Mouse (Mus musculus): Measurements from ENCODE around the gene Polr1e. TPM values are rescaled to one million over a fixed set of nuclear protein-coding genes. Genes with fewer than 3 reads are reported as not detected.
"Not testable (repeated sequence)": the region's sequence is repeated elsewhere in the genome, so short reads cannot be mapped to it uniquely, and the experiment has no call there.

The Polr1e gene
- polyA plus RNA-seq, 1 experiment, result not detected

DNA sequence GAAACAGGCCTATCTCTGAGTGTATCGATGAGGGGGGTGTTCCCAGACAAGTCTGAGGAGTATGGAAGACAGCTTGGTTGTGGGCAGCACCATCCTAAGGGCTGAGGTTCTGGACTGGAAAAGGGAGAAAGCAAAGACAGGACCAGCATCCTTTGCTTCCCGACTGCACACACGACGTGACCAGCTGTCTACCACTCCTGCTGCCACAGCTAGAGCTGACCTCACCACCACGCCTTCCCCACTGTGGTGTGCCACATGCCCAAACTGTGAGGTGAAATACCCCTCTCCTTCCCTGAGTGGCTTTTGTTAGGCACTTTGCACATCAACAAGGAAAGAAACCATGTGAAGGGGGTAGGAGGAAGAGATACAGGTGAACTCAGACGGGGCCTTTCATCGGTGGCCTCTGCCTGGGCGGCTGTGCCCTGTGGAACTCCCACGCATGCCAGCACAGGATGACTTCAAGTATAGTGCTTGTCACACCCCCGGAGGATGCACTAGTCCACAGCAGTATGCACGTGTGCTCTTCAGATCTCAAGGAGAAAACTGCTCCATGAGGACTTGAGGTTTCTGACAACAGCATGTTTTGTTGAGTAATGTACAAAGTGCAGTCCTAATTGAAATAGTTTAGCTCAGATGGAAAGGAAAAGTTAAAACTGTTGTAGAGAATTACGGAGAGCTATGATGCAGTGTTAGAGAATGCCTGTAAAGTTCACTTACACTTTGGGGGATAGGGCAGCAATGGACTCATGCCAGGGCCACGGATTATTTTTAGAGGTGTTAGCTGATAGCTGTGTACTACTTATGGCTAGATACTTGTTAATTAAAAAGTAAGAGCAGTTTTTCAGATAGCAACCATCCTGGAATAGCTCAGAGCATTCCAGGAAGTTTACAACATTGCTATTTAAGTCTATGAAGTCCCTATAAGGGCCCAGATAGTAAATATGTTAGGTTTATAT, 19.4 kb downstream of the Polr1e start:
- no peak overlapping the region for H3K4me3 ChIP-seq (ENCODE audit: insufficient read depth, low read depth, low read length)
- WGBS, result 85% methylated on average over 13 of the region's 13 CpGs
- no peaks in the 10 kb centered on the region for H3K4me1 ChIP-seq (ENCODE audit: control insufficient read depth, insufficient read depth, low read length)
- TF ChIP-seq CTCF (IDR thresholded peaks at IDR 0.05; ENCODE audit: insufficient read depth, low read depth, low read length), result no peak
- TF ChIP-seq POLR2A (IDR thresholded peaks at IDR 0.05; ENCODE audit: insufficient read depth, low read depth, low read length), result no peak
- no peak overlapping the region for H3K27ac ChIP-seq (ENCODE audit: insufficient read depth, low read depth, low read length)

DNA sequence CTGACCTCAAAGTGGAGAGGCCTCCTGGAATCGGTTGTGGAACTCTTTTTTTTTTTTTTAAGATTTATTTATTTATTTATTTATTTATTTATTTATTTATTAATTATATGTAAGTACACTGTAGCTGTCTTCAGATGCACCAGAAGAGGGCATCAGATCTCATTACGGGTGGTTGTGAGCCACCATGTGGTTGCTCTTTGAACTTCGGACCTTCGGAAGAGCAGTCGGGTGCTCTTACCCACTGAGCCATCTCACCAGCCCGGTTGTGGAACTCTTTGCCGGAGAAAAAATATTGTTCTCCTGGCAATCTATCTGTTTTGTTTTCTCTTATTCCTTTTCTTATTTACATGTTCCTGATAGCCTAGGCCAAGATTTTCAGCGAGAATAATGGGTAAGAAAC, 20.5 kb downstream of the Polr1e start:
- not testable (repeated sequence) for H3K4me1 ChIP-seq (ENCODE audit: control insufficient read depth, insufficient read depth, low read length); H3K4me3 ChIP-seq (ENCODE audit: insufficient read depth, low read depth, low read length); H3K27ac ChIP-seq (ENCODE audit: insufficient read depth, low read depth, low read length)
- 58% methylated on average over 8 of the region's 8 CpGs for WGBS

DNA sequence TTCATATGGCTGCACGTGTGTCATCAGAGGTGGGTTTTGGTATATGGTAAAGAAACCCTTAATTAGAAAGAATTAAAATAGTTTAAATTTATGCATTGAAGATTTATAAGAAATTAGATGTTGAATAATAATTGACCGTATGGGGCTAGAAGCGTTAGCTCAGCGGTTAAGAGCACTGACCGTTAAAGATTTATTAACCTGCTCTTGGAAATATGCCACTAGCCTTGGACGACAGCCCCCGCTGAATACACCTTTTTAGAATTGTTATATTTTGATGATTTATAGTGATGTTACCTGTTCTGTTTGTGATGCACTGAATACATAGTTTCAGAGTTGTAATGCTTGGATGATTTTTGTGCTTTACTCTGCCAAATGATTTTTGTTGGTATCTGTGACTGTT, 21.2 kb downstream of the Polr1e start:
- 96% methylated on average over 7 of the region's 7 CpGs for WGBS
- not testable (repeated sequence) for H3K27ac ChIP-seq (ENCODE audit: insufficient read depth, low read depth, low read length); H3K4me3 ChIP-seq (ENCODE audit: insufficient read depth, low read depth, low read length); H3K4me1 ChIP-seq (ENCODE audit: control insufficient read depth, insufficient read depth, low read length)

DNA sequence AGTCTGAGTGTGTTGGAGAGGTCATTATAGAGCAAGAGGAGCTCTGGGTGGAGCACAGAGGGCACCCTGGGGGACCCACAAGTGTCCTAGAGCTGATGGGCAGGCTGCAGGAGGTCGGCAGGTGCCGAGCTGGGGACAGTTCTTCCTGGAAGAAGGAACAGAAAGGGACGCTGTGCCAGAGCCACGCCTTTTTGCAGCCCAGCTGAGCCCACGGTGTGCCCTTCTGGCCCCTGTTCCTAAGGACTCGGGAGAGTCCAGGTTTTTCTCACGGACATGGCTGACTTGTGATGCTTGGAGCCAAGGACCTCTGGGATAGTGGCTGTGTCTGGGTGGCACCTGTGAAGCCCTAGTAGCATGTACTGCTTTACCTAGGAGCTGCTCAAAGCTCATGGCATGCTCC, 22.4 kb downstream of the Polr1e start:
- Histone ChIP-seq H3K27ac (ENCODE audit: insufficient read depth, low read depth, low read length) (no peak overlapping the region), H3K4me3 (ENCODE audit: insufficient read depth, low read depth, low read length) (no peak overlapping the region), H3K4me1 (ENCODE audit: control insufficient read depth, insufficient read depth, low read length) (no peaks in the 10 kb centered on the region)
- 82% methylated on average over 7 of the region's 7 CpGs for WGBS
- TF ChIP-seq CTCF (IDR thresholded peaks at IDR 0.05; ENCODE audit: insufficient read depth, low read depth, low read length) (no peak), POLR2A (IDR thresholded peaks at IDR 0.05; ENCODE audit: insufficient read depth, low read depth, low read length) (no peak)

DNA sequence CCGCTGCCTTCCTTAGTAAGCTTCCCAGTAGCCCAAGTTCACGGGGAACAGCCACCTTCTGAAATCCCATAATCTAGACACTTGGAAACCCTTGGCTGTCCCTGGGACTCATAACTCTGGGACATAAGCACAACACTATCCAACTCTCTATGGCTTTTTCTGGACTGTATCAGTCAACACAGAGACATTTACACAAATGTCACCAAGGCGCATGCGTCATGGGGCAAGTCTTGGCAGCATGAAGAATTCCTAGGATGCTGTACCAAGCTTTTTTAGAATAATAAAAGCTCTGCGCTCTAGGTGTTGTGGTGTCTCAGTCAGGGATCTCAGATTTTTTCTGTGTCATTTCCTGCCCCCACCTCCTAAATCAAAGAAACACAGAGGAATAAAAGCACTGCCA, 28.3 kb downstream of the Polr1e start:
- Histone ChIP-seq H3K4me1 (ENCODE audit: control insufficient read depth, insufficient read depth, low read length) (peaks cover 13% of the 10 kb centered on the region), H3K27ac (ENCODE audit: insufficient read depth, low read depth, low read length) (no peak overlapping the region), H3K4me3 (ENCODE audit: insufficient read depth, low read depth, low read length) (no peak overlapping the region)
- TF ChIP-seq CTCF (IDR thresholded peaks at IDR 0.05; ENCODE audit: insufficient read depth, low read depth, low read length) (no peak), POLR2A (IDR thresholded peaks at IDR 0.05; ENCODE audit: insufficient read depth, low read depth, low read length) (no peak)
- WGBS, result 86% methylated on average over 5 of the region's 5 CpGs

DNA sequence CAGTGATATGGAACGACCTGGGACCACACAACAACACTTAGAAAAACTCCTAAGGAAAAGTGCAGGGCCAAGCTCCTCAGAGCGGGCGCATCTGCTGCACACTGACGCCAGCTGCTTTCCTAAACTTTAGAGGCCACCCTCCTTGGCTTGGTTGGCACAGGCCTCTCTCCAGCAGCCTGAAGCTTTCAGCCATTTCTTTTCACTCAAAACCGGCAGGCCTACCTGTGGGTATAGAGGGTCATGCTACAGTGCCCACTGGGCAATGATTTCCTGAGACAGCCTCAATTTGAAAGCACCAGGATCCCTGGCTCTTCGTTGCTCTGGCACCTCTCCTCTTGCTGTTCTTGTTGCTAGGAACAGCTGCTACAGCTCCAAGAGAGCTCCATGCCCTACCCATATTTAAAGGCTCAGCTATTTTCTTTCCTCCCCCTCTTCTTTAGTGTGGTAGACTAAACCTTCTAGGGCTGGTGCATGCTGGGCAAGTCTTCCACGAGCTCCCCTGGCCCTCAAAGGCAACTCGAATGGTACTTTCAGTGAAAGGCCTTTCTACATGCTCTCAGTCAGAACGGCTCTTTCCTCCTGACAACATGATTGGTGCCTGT, 29.0 kb downstream of the Polr1e start:
- WGBS, result 56% methylated on average over 9 of the region's 9 CpGs
- Histone ChIP-seq H3K27ac (ENCODE audit: insufficient read depth, low read depth, low read length) (no peak overlapping the region), H3K4me3 (ENCODE audit: insufficient read depth, low read depth, low read length) (no peak overlapping the region), H3K4me1 (ENCODE audit: control insufficient read depth, insufficient read depth, low read length) (peaks cover 13% of the 10 kb centered on the region)
- TF ChIP-seq POLR2A (IDR thresholded peaks at IDR 0.05; ENCODE audit: insufficient read depth, low read depth, low read length), result no peak
- TF ChIP-seq CTCF (IDR thresholded peaks at IDR 0.05; ENCODE audit: insufficient read depth, low read depth, low read length), result no peak

DNA sequence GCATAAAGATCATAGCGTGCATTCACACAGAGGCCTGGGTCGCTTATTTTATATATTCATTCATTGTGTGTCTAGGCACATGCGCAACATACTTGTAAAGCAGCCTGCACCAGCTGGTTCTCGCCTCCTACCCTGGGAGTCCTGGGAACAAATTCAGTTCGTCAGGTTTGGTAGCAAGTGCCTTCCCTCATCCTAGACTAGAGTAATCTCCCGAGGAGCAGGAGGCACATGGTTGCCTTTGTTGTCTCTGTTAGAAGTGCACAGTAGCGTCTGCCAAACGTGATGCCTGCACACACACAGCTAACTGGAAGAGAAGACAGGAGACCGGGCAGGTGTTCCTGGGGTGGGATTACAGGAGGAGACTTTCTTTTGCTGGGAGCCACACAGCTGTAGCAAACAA, 29.6 kb downstream of the Polr1e start:
- no peak for TF ChIP-seq POLR2A (IDR thresholded peaks at IDR 0.05; ENCODE audit: insufficient read depth, low read depth, low read length)
- TF ChIP-seq CTCF (IDR thresholded peaks at IDR 0.05; ENCODE audit: insufficient read depth, low read depth, low read length), result no peak
- Histone ChIP-seq H3K4me3 (ENCODE audit: insufficient read depth, low read depth, low read length) (no peak overlapping the region), H3K27ac (ENCODE audit: insufficient read depth, low read depth, low read length) (no peak overlapping the region), H3K4me1 (ENCODE audit: control insufficient read depth, insufficient read depth, low read length) (peaks cover 13% of the 10 kb centered on the region)
- 56% methylated on average over 9 of the region's 9 CpGs for WGBS

DNA sequence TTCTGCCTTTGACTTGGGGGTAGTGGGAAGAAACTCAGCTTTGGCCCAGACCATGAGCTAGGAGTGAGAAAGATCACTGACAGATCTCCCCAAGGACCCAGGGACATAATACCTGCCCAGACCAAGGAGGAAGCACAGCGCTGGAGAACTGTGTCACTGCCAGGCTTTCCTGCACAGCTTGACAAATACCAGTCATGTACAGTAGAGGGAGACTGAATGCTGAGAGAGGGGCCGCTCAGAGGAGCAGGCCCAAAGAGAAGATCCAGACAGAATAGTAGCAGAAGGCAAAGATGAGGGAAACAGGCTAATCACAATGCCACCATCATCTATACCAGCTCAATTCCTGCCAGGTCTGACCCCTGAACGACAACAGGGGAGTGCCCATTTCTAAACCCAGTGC, 36.5 kb downstream of the Polr1e start:
- WGBS, result 55% methylated on average over 3 of the region's 3 CpGs
- Histone ChIP-seq H3K27ac (ENCODE audit: insufficient read depth, low read depth, low read length) (no peak overlapping the region), H3K4me1 (ENCODE audit: control insufficient read depth, insufficient read depth, low read length) (peaks cover 13% of the 10 kb centered on the region; the same call in 1 of the 2 replicates)

DNA sequence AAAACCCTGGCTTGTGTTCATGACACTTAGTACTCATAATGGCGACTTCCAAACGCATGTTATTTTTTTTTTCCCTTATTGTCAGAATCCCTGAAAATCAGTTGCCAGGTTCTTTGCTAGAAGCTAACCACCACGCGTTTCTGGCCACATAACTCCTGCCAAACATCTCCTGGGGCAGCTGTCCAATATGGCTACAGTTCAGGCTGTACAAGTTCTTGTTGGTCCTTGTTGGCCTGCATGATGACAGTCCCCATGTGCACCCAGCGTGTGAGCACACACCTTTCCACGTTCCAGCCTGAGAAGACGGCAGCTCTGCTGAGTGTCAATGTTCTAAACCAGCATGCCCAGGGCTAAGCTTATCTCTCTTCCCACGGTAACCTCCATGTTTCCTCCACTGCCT, 37.1 kb downstream of the Polr1e start:
- no peak overlapping the region for H3K4me3 ChIP-seq (ENCODE audit: insufficient read depth, low read depth, low read length)
- no peak overlapping the region for H3K27ac ChIP-seq (ENCODE audit: insufficient read depth, low read depth, low read length)
- WGBS, result 64% methylated on average over 8 of the region's 8 CpGs
- TF ChIP-seq POLR2A (IDR thresholded peaks at IDR 0.05; ENCODE audit: insufficient read depth, low read depth, low read length), result no peak
- no peak for TF ChIP-seq CTCF (IDR thresholded peaks at IDR 0.05; ENCODE audit: insufficient read depth, low read depth, low read length)
- H3K4me1 ChIP-seq (ENCODE audit: control insufficient read depth, insufficient read depth, low read length), result peaks cover 13% of the 10 kb centered on the region; the same call in 1 of the 2 replicates

More for the DNA sequence above, 36.5 kb downstream of the Polr1e start:
- TF ChIP-seq CTCF (IDR thresholded peaks at IDR 0.05; ENCODE audit: insufficient read depth, low read depth, low read length) (no peak), POLR2A (IDR thresholded peaks at IDR 0.05; ENCODE audit: insufficient read depth, low read depth, low read length) (no peak)
- H3K4me3 ChIP-seq (ENCODE audit: insufficient read depth, low read depth, low read length), result no peak overlapping the region

DNA sequence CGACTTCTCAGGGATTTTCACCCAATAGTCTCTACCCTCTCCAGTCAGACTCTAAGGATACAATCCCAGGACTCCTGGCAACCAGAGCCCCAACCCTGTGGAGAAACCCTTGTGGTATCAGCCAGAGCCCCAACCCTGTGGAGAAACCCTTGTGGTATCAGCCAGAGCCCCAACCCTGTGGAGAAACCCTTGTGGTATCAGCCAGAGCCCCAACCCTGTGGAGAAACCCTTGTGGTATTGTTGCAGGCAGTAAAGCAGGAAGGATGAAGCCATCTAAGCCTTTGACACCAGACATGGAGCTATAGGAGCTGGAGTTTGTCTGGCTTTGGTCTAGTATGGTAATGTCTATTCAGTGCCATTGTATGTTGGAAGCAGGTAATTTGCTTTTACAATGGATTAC, 45.5 kb downstream of the Polr1e start:
- 78% methylated on average over 1 of the region's 1 CpGs for WGBS
- H3K4me3 ChIP-seq (ENCODE audit: insufficient read depth, low read depth, low read length); H3K4me1 ChIP-seq (ENCODE audit: control insufficient read depth, insufficient read depth, low read length); H3K27ac ChIP-seq (ENCODE audit: insufficient read depth, low read depth, low read length): not testable (repeated sequence)
